Mouse (Mus musculus): ENCODE measurements at regions not wholly inside any gene's neighbourhood (a gene's known extent, or its start where the extent isn't known, plus 50 kb on each side); places are given as distances from the start of the nearest gene placed in this dataset.

GRCm38 (mm10) chr15:21836110-21836509, 712.7 kb upstream of the Cdh18 start:
- ATAC-seq (ENCODE audit: low FRiP score), result no peak
- Histone ChIP-seq H3K36me3 (no peaks in the 10 kb centered on the region), H3K4me3 (no peak overlapping the region), H3K27me3 (no peaks in the 10 kb centered on the region), H3K4me2 (replicated peaks) (no peak overlapping the region), H3K27ac (no peak overlapping the region), H3K9me3 (replicated peaks) (no peaks in the 10 kb centered on the region), H3K4me1 (no peaks in the 10 kb centered on the region), H3K9ac (no peak overlapping the region)
- 85% methylated on average over 5 of the region's 5 CpGs for WGBS

- Histone ChIP-seq H3K4me2 (replicated peaks) (no peak overlapping the region), H3K9ac (no peak overlapping the region), H3K27me3 (no peaks in the 10 kb centered on the region), H3K4me3 (no peak overlapping the region), H3K27ac (no peak overlapping the region), H3K36me3 (no peaks in the 10 kb centered on the region), H3K9me3 (replicated peaks) (no peaks in the 10 kb centered on the region; the same call in 1 of the 2 replicates), H3K4me1 (no peaks in the 10 kb centered on the region)
- ATAC-seq (ENCODE audit: low FRiP score), result no peak
- WGBS, result 85% methylated on average over 7 of the region's 7 CpGs
Observed at GRCm38 (mm10) chr15:21858540-21858939, 690.3 kb upstream of the Cdh18 start.

- no peak overlapping the region for H3K9ac ChIP-seq
- no peaks in the 10 kb centered on the region for H3K9me3 ChIP-seq (replicated peaks)
- WGBS, result 30% methylated on average over 2 of the region's 2 CpGs
- no peaks in the 10 kb centered on the region for H3K4me1 ChIP-seq
- H3K36me3 ChIP-seq, result no peaks in the 10 kb centered on the region
- no peak overlapping the region for H3K4me2 ChIP-seq (replicated peaks)
- no peak overlapping the region for H3K27ac ChIP-seq
- peak; percentile 54 for ATAC-seq (ENCODE audit: low FRiP score)
- no peaks in the 10 kb centered on the region for H3K27me3 ChIP-seq
- H3K4me3 ChIP-seq, result no peak overlapping the region
Observed at GRCm38 (mm10) chr15:21885181-21885580, 663.6 kb upstream of the Cdh18 start.
